Mouse (Mus musculus) embryonic facial prominence, embryonic 14.5 days (tissue): Measurements from ENCODE around the gene Cts3. TPM values are rescaled to one million over a fixed set of nuclear protein-coding genes. Genes with fewer than 3 reads are reported as not detected.
"Not testable (repeated sequence)": the region's sequence is repeated elsewhere in the genome, so short reads cannot be mapped to it uniquely, and the experiment has no call there.

Experiments
- ATAC-seq: fragments of 200-750 bp; cut with Nextera tagmentation; 2 replicates; pipeline ENCODE4 v1.8.0; 2017; ENCODE audit warnings: low read depth, moderate number of reproducible peaks, moderate TSS enrichment
- DNase-seq: peaks from one replicate; pipeline ENCODE4 v3.0.0-alpha.2; 2015; ENCODE audit warnings: low spot score
- H3K27ac ChIP-seq: fragments of 300-500 bp; sonication (generic); replicated peaks from 2 replicates; pipeline ENCODE4 v1.5.1; 2014; ENCODE audit warnings: low read depth, mild to moderate bottlenecking, low read length, moderate library complexity
- H3K27me3 ChIP-seq: fragments of 300-500 bp; sonication (generic); replicated peaks from 2 replicates; pipeline ENCODE4 v1.6.1; 2014; ENCODE audit warnings: low read length; ENCODE audit not compliant: control insufficient read depth, insufficient read depth
- H3K36me3 ChIP-seq: fragments of 300-500 bp; sonication (generic); 2 replicates; pipeline ENCODE4 v1.6.1; 2014; ENCODE audit warnings: low read length, mixed read lengths; ENCODE audit not compliant: control insufficient read depth, insufficient read depth
- H3K4me1 ChIP-seq: fragments of 300-500 bp; sonication (generic); 2 replicates; pipeline ENCODE4 v1.6.1; 2014; ENCODE audit warnings: antibody characterized with exemption, low read length; ENCODE audit not compliant: control insufficient read depth, insufficient read depth
- H3K4me2 ChIP-seq: fragments of 300-500 bp; sonication (generic); 2 replicates; pipeline ENCODE4 v1.6.1; 2014; ENCODE audit warnings: low read depth, mild to moderate bottlenecking, low read length, moderate library complexity, mixed read lengths
- H3K4me3 ChIP-seq: fragments of 300-500 bp; sonication (generic); 2 replicates; pipeline ENCODE4 v1.5.1; 2014; ENCODE audit warnings: low read depth, mild to moderate bottlenecking, low read length
- H3K9ac ChIP-seq: fragments of 300-500 bp; sonication (generic); 2 replicates; pipeline ENCODE4 v1.6.1; 2014; ENCODE audit warnings: low read depth, mild to moderate bottlenecking, low read length, moderate library complexity, mixed read lengths
- H3K9me3 ChIP-seq: fragments of 300-500 bp; sonication (generic); 2 replicates; pipeline ENCODE4 v1.6.1; 2016; ENCODE audit warnings: low read length; ENCODE audit not compliant: control insufficient read depth
- WGBS: fragments of 180-500 bp; shearing (Covaris S2); extraction: QIAGEN DNeasy Blood & Tissue Kit; methylation state at CpG from one replicate; pipeline ENCODE4 v1.1.7; 2014; 5-methylcytosine and 5-hydroxymethylcytosine counted together
- polyA plus RNA-seq: library from polyadenylated mRNA; unstranded; fragments of >200 nt; fragmentation: Nextera tagmentation; extraction: Ambion mirVana; gene quantifications from 2 replicates; pipeline ENCODE4 v1.2.1, GENCODE M21; 2014

Cts3 gene
- not detected in 2 replicates for polyA plus RNA-seq

- H3K4me1 ChIP-seq, result no peaks in the 10 kb centered on the region
- H3K9me3 ChIP-seq, result peaks cover 19% of the 10 kb centered on the region; the same call in 1 of the 2 replicates
- no peaks in the 10 kb centered on the region for H3K27me3 ChIP-seq
- no peak within 1 kb of the TSS for H3K4me2 ChIP-seq
- no peak within 1 kb of the TSS for H3K4me3 ChIP-seq
- no peak for ATAC-seq
- no peak within 1 kb of the TSS for H3K27ac ChIP-seq
- H3K9ac ChIP-seq, result no peak within 1 kb of the TSS
- DNase-seq, result no peak
- H3K36me3 ChIP-seq, result no peaks in the 10 kb centered on the region
Measured at GRCm38 (mm10) chr13:61570027-61570426, at the start of gene Cts3. Gene Cts3, minus strand, starts transcription at chr13:61570127.

GRCm38 (mm10) chr13:61568074-61568473 lies 1.9 kb downstream of the Cts3 start, which contains the start of gene Gm49352:
Gene Gm49352, minus strand, starts transcription at chr13:61568174.
- not testable (repeated sequence) for H3K36me3 ChIP-seq, H3K27ac ChIP-seq, H3K27me3 ChIP-seq, H3K9ac ChIP-seq, H3K4me3 ChIP-seq, DNase-seq, ATAC-seq, H3K4me1 ChIP-seq, H3K4me2 ChIP-seq
- H3K9me3 ChIP-seq, result peaks cover 23% of the 10 kb centered on the region; the same call in 1 of the 2 replicates
- WGBS, result 26% methylated on average over 1 of the region's 1 CpGs

GRCm38 (mm10) chr13:61541631-61542030 lies 28.3 kb downstream of the Cts3 start, which contains the start of gene Ctsm:
Gene Ctsm, minus strand, starts transcription at chr13:61541839.
- WGBS, result 68% methylated on average over 4 of the region's 4 CpGs
- ATAC-seq, result no peak

More at GRCm38 (mm10) chr13:61541631-61542030, 28.3 kb downstream of the Cts3 start, which contains the start of gene Ctsm:
- no peaks in the 10 kb centered on the region for H3K36me3 ChIP-seq
- no peak within 1 kb of the TSS for H3K4me3 ChIP-seq
- peaks cover 22% of the 10 kb centered on the region; the same call in 1 of the 2 replicates for H3K9me3 ChIP-seq
- H3K27me3 ChIP-seq, result no peaks in the 10 kb centered on the region
- no peak within 1 kb of the TSS for H3K27ac ChIP-seq
- no peak within 1 kb of the TSS for H3K4me2 ChIP-seq
- no peaks in the 10 kb centered on the region for H3K4me1 ChIP-seq
- no peak for DNase-seq
- H3K9ac ChIP-seq, result no peak within 1 kb of the TSS

Other genes with a start within 250 kb of the Cts3 start
- not detected in 2 replicates for gene Cts7, start 211.9 kb downstream of the Cts3 start, polyA plus RNA-seq
- not detected in 2 replicates for gene Ctsm, start 28.3 kb downstream of the Cts3 start, polyA plus RNA-seq
- gene Gm49352, start 2.0 kb downstream of the Cts3 start, polyA plus RNA-seq, result not detected in 2 replicates